19 mouse cellular contexts compared by ENCODE assay signal in the genomic region with DNA sequence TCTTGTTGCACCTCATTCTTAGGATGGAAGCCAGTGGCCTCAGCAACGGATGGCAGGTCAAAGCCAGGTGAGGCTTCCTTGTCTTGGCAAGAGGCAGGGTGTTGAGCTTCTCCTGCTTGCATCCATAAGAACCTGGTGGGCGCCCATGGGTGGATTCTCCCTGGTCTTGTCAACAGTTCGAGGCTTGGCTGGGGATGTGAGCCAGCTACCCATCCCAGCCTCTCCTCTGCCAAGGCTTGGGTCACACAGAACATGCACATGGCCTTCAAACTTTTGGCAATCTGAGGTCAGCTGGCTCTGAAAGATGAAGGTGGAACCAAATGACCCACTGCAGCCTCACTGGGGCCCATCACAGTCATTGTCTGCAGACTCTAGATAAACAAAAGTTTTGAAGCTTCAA. TPM values are rescaled to one million over a fixed set of nuclear protein-coding genes. Genes with fewer than 3 reads are reported as not detected.
DNase-seq lines count a peak whose midpoint lies in the region; ATAC-seq and TF ChIP-seq lines count a peak whose summit lies in the region.
"Had no signal": no experiment of that assay in that cellular context is flagged by ENCODE, and none has a peak within 500 bp of the region (broad histone marks: within the 10 kb centered on the region; RNA-seq: fewer than 3 reads in every experiment).

No protein-coding gene starts in this region.

- H3K4me3 ChIP-seq in heart, embryonic 11.5 days (ENCODE audit: low read depth, low read length): no peak overlapping the region
- H3K4me3 ChIP-seq in kidney, embryonic 15.5 days (replicated peaks): no peak overlapping the region
- H3K4me3 ChIP-seq in liver, adult 2 months (ENCODE audit: insufficient read depth, low read depth, low read length): no peak overlapping the region
- H3K4me3 ChIP-seq in liver, embryonic 12.5 days: no peak overlapping the region
- H3K4me3 ChIP-seq: embryonic facial prominence, embryonic 10.5 days; forebrain, embryonic 13.5 days; heart, embryonic 15.5 days; hindbrain, embryonic 13.5 days had no signal

- H3K4me1 ChIP-seq in heart, embryonic 11.5 days (ENCODE audit: control insufficient read depth, insufficient read depth, low read length): peaks cover 2% of the 10 kb centered on the region
- no peaks in the 10 kb centered on the region for H3K4me1 ChIP-seq in kidney, embryonic 15.5 days
- H3K4me1 ChIP-seq in liver, adult 2 months (ENCODE audit: control insufficient read depth, insufficient read depth, low read length): no peaks in the 10 kb centered on the region
- H3K4me1 ChIP-seq in liver, embryonic 12.5 days: 0 out of 2 replicates have a peak, but pooled peaks cover 3% of the 10 kb centered on the region
- H3K4me1 ChIP-seq: embryonic facial prominence, embryonic 10.5 days; forebrain, embryonic 13.5 days; hindbrain, embryonic 13.5 days had no signal

- ATAC-seq in heart, embryonic 11.5 days (replicated peaks; ENCODE audit: insufficient number of reproducible peaks, low FRiP score, low TSS enrichment): no peak
- no peak for ATAC-seq in kidney, embryonic 15.5 days (replicated peaks; ENCODE audit: low FRiP score)
- ATAC-seq in liver, embryonic 12.5 days: no peak
- ATAC-seq: forebrain, embryonic 13.5 days; forebrain, postnatal 0 days had no signal

- 94% methylated on average over 3 of the region's 3 CpGs for WGBS in heart, embryonic 11.5 days (ENCODE audit: insufficient replicate concordance)
- 92% methylated on average over 3 of the region's 3 CpGs for WGBS in kidney, embryonic 15.5 days
- WGBS in liver, adult 2 months: 78% methylated on average over 3 of the region's 3 CpGs
- 61% methylated on average over 3 of the region's 3 CpGs for WGBS in liver, embryonic 12.5 days (ENCODE audit: insufficient replicate concordance)

- DNase-seq in heart, adult 11 months: peak; percentile 91
- DNase-seq in kidney, adult 8-10 months: peak; percentile 72
- peak; percentile 28 for DNase-seq in liver, adult 2 months (ENCODE audit: extremely low read depth, low read depth, low spot score)
- no peak for DNase-seq in embryo, embryonic 10 days (ENCODE audit: low spot score)
- DNase-seq: adrenal gland, postnatal 25 days; cerebellum, adult 18-20 months; cerebellum, adult 9-11 months; cerebellum, postnatal 36 days; forebrain, postnatal 0 days; gastrocnemius, postnatal 14 days; heart, postnatal 14 days had no signal

- TF ChIP-seq CTCF in liver, adult 2 months (IDR thresholded peaks at IDR 0.05; ENCODE audit: low read depth, low read length): no peak

- no peaks in the 10 kb centered on the region for H3K79me2 ChIP-seq in liver, adult 2 months (ENCODE audit: control insufficient read depth, insufficient read depth, low read length)

- no peak overlapping the region for H3K9ac ChIP-seq in heart, embryonic 11.5 days (ENCODE audit: low read depth, low read length)
- no peak overlapping the region for H3K9ac ChIP-seq in kidney, embryonic 15.5 days
- H3K9ac ChIP-seq in liver, adult 2 months (ENCODE audit: low read depth, low read length): no peak overlapping the region
- no peak overlapping the region for H3K9ac ChIP-seq in liver, embryonic 12.5 days
- H3K9ac ChIP-seq: forebrain, embryonic 13.5 days; forebrain, postnatal 0 days; heart, embryonic 15.5 days; hindbrain, embryonic 13.5 days had no signal

- H3K27me3 ChIP-seq in heart, embryonic 11.5 days (ENCODE audit: control insufficient read depth, insufficient read depth, low read length): no peaks in the 10 kb centered on the region
- H3K27me3 ChIP-seq in kidney, embryonic 15.5 days: no peaks in the 10 kb centered on the region
- H3K27me3 ChIP-seq in liver, adult 2 months (ENCODE audit: control insufficient read depth, insufficient read depth, low read length): no peaks in the 10 kb centered on the region
- no peaks in the 10 kb centered on the region for H3K27me3 ChIP-seq in liver, embryonic 12.5 days (replicated peaks)
- H3K27me3 ChIP-seq: forebrain, embryonic 13.5 days; heart, embryonic 15.5 days; hindbrain, embryonic 13.5 days had no signal

- H3K9me3 ChIP-seq in heart, embryonic 11.5 days (replicated peaks; ENCODE audit: control insufficient read depth, low read length): no peaks in the 10 kb centered on the region
- no peaks in the 10 kb centered on the region for H3K9me3 ChIP-seq in kidney, embryonic 15.5 days (replicated peaks)
- H3K9me3 ChIP-seq in liver, embryonic 12.5 days (replicated peaks): no peaks in the 10 kb centered on the region
- H3K9me3 ChIP-seq: embryonic facial prominence, embryonic 10.5 days; forebrain, embryonic 13.5 days; heart, embryonic 15.5 days; hindbrain, embryonic 13.5 days had no signal

- TF ChIP-seq POLR2A in liver, adult 2 months (IDR thresholded peaks at IDR 0.05; ENCODE audit: extremely low read depth, insufficient read depth, low read length): no peak

- peaks cover 22% of the 10 kb centered on the region; the same call in 1 of the 2 replicates for H3K36me3 ChIP-seq in heart, embryonic 11.5 days (ENCODE audit: control insufficient read depth, insufficient read depth, low read length)
- peaks cover 73% of the 10 kb centered on the region for H3K36me3 ChIP-seq in kidney, embryonic 15.5 days
- peaks cover 6% of the 10 kb centered on the region; the same call in 1 of the 2 replicates for H3K36me3 ChIP-seq in liver, adult 2 months (ENCODE audit: control insufficient read depth, insufficient read depth, low read length)
- H3K36me3 ChIP-seq in liver, embryonic 12.5 days: peaks cover 36% of the 10 kb centered on the region

- no peak overlapping the region for H3K4me2 ChIP-seq in heart, embryonic 11.5 days
- H3K4me2 ChIP-seq in kidney, embryonic 15.5 days: no peak overlapping the region
- H3K4me2 ChIP-seq in liver, embryonic 12.5 days: no peak overlapping the region
- H3K4me2 ChIP-seq: forebrain, embryonic 13.5 days; heart, embryonic 15.5 days; hindbrain, embryonic 13.5 days had no signal

- H3K27ac ChIP-seq in heart, embryonic 11.5 days (ENCODE audit: low read depth, low read length): no peak overlapping the region
- H3K27ac ChIP-seq in kidney, embryonic 15.5 days: no peak overlapping the region
- H3K27ac ChIP-seq in liver, adult 2 months (replicated peaks; ENCODE audit: insufficient read depth, low read depth, low read length): no peak overlapping the region
- H3K27ac ChIP-seq in liver, embryonic 12.5 days: no peak overlapping the region
- H3K27ac ChIP-seq: embryonic facial prominence, embryonic 10.5 days; forebrain, embryonic 13.5 days; heart, embryonic 15.5 days; hindbrain, embryonic 13.5 days had no signal

RNA-seq across cellular contexts. Expression of a gene that starts 8.9 kb away (rescaled TPM):
- polyA plus RNA-seq in heart, embryonic 11.5 days (2014; fragmentation: Nextera tagmentation; extraction: Ambion mirVana): 1,579 and 1,713 TPM in 2 replicates
- polyA plus RNA-seq in kidney, embryonic 15.5 days (2015; fragmentation: Nextera tagmentation; extraction: Ambion mirVana): 156 and 157 TPM in 2 replicates
- total RNA-seq in liver, adult 2 months (2014; rRNA removed): 2.0 and 3.1 TPM in 2 replicates
- polyA plus RNA-seq in liver, adult 2 months (2012; rRNA removed): 2.7 and 3.3 TPM in 2 replicates
- polyA plus RNA-seq in liver, embryonic 12.5 days (2016; fragmentation: Nextera tagmentation; extraction: Ambion mirVana): 30.9 and 32.9 TPM in 2 replicates
- total RNA-seq: hematopoietic stem cell, adult 5-6 weeks had no signal

RNA-seq across cellular contexts. Expression of a gene that starts 45.0 kb away (rescaled TPM):
- polyA plus RNA-seq in heart, embryonic 11.5 days (2014; fragmentation: Nextera tagmentation; extraction: Ambion mirVana): 632 and 639 TPM in 2 replicates
- polyA plus RNA-seq in kidney, embryonic 15.5 days (2015; fragmentation: Nextera tagmentation; extraction: Ambion mirVana): 683 and 778 TPM in 2 replicates
- total RNA-seq in liver, adult 2 months (2014; rRNA removed): 629 and 808 TPM in 2 replicates
- polyA plus RNA-seq in liver, adult 2 months (2012; rRNA removed): 664 and 683 TPM in 2 replicates
- polyA plus RNA-seq in liver, embryonic 12.5 days (2016; fragmentation: Nextera tagmentation; extraction: Ambion mirVana): 479 and 518 TPM in 2 replicates

RNA-seq across cellular contexts. Expression of a gene that starts 50.5 kb away (rescaled TPM):
- 16.5 and 19.1 TPM in 2 replicates for polyA plus RNA-seq in heart, embryonic 11.5 days (2014; fragmentation: Nextera tagmentation; extraction: Ambion mirVana)
- polyA plus RNA-seq in kidney, embryonic 15.5 days (2015; fragmentation: Nextera tagmentation; extraction: Ambion mirVana): 5.3 and 8.6 TPM in 2 replicates
- 1.3 and 1.8 TPM in 2 replicates for total RNA-seq in liver, adult 2 months (2014; rRNA removed)
- polyA plus RNA-seq in liver, adult 2 months (2012; rRNA removed): 0.46 and 1.2 TPM in 2 replicates
- 6.7 and 7.6 TPM in 2 replicates for polyA plus RNA-seq in liver, embryonic 12.5 days (2016; fragmentation: Nextera tagmentation; extraction: Ambion mirVana)

RNA-seq across cellular contexts. Expression of a gene that starts 51.5 kb away (rescaled TPM):
- 16.0 and 16.8 TPM in 2 replicates for polyA plus RNA-seq in heart, embryonic 11.5 days (2014; fragmentation: Nextera tagmentation; extraction: Ambion mirVana)
- polyA plus RNA-seq in kidney, embryonic 15.5 days (2015; fragmentation: Nextera tagmentation; extraction: Ambion mirVana): 16.8 and 20.7 TPM in 2 replicates
- 3.0 TPM in 2 replicates for total RNA-seq in liver, adult 2 months (2014; rRNA removed)
- 7.2 and 8.1 TPM in 2 replicates for polyA plus RNA-seq in liver, adult 2 months (2012; rRNA removed)
- 7.4 and 7.6 TPM in 2 replicates for polyA plus RNA-seq in liver, embryonic 12.5 days (2016; fragmentation: Nextera tagmentation; extraction: Ambion mirVana)

Comparison
In these comparisons a context has a peak if more than half of its experiments do, and no peak if none do; other contexts are left out.
1. RNA of a gene that starts 8.9 kb away (polyA plus RNA-seq): 1,579 to 1,713 TPM in heart, embryonic 11.5 days; 156 to 157 TPM in kidney, embryonic 15.5 days, 30.9 to 32.9 TPM in liver, embryonic 12.5 days and 2.7 to 3.3 TPM in liver, adult 2 months; every median in the first group is over 10 times any median in the second.